Mouse (Mus musculus) midbrain, postnatal 0 days (tissue): ENCODE measurements around the gene Gstt4. TPM values are rescaled to one million over a fixed set of nuclear protein-coding genes. Genes with fewer than 3 reads are reported as not detected.

ENCODE experiments used
- ATAC-seq: fragments of 200-750 bp; cut with Nextera tagmentation; 2 replicates; pipeline ENCODE4 v1.8.0; 2017; ENCODE audit warnings: moderate number of reproducible peaks, mild to moderate bottlenecking, moderate TSS enrichment, moderate library complexity; ENCODE audit not compliant: low FRiP score
- DNase-seq: peaks from one replicate; pipeline ENCODE4 v3.0.0-alpha.2; 2015; ENCODE audit warnings: low spot score
- H3K27ac ChIP-seq: fragments of 300-500 bp; sonication (generic); 2 replicates; pipeline ENCODE4 v1.5.1; 2014; ENCODE audit warnings: low read depth, mild to moderate bottlenecking, low read length, mixed read lengths
- H3K27me3 ChIP-seq: fragments of 300-500 bp; sonication (generic); 2 replicates; pipeline ENCODE4 v1.6.1; 2014; ENCODE audit warnings: low read length, control low read depth, mixed read lengths; ENCODE audit not compliant: insufficient read depth
- H3K36me3 ChIP-seq: fragments of 300-500 bp; sonication (generic); 2 replicates; pipeline ENCODE4 v1.6.1; 2014; ENCODE audit warnings: low read length, control low read depth, mixed read lengths; ENCODE audit not compliant: insufficient read depth
- H3K4me1 ChIP-seq: fragments of 300-500 bp; sonication (generic); 2 replicates; pipeline ENCODE4 v1.6.1; 2014; ENCODE audit warnings: mild to moderate bottlenecking, control low read depth, antibody characterized with exemption, low read length, mixed read lengths; ENCODE audit not compliant: insufficient read depth
- H3K4me2 ChIP-seq: fragments of 300-500 bp; sonication (generic); 2 replicates; pipeline ENCODE4 v1.6.1; 2014; ENCODE audit warnings: low read depth, mild to moderate bottlenecking, low read length, mixed read lengths; ENCODE audit not compliant: poor library complexity, severe bottlenecking
- H3K4me3 ChIP-seq: fragments of 300-500 bp; sonication (generic); 2 replicates; pipeline ENCODE4 v1.5.1; 2014; ENCODE audit warnings: low read depth, mild to moderate bottlenecking, low read length, moderate library complexity
- H3K9ac ChIP-seq: fragments of 300-500 bp; sonication (generic); replicated peaks from 2 replicates; pipeline ENCODE4 v1.6.1; 2014; ENCODE audit warnings: mild to moderate bottlenecking, low read length, moderate library complexity, mixed read lengths; ENCODE audit not compliant: poor library complexity, severe bottlenecking
- H3K9me3 ChIP-seq: fragments of 300-500 bp; sonication (generic); 2 replicates; pipeline ENCODE4 v1.6.1; 2016; ENCODE audit warnings: low read length, control low read depth
- CTCF ChIP-seq: IDR thresholded peaks from 2 replicates; pipeline ENCODE4 v1.5.1; 2016; ENCODE audit warnings: antibody characterized with exemption, mild to moderate bottlenecking
- WGBS: fragments of 180-500 bp; shearing (Covaris S2); extraction: QIAGEN DNeasy Blood & Tissue Kit; methylation state at CpG from one replicate; pipeline ENCODE4 v1.1.7; 2014; 5-methylcytosine and 5-hydroxymethylcytosine counted together
- polyA plus RNA-seq: library from polyadenylated mRNA; unstranded; fragments of >200 nt; fragmentation: Nextera tagmentation; extraction: Ambion mirVana; gene quantifications from 2 replicates; pipeline ENCODE4 v1.2.1, GENCODE M21; 2015
- total RNA-seq: library from RNA; depleted of rRNA; stranded (reverse); fragments of >200 nt; gene quantifications from 2 replicates; pipeline ENCODE4 v1.2.3, GENCODE M21; 2014

Gene Gstt4
- total and polyA plus RNA-seq, 2 experiments from 2014 or later = not detected

DNA sequence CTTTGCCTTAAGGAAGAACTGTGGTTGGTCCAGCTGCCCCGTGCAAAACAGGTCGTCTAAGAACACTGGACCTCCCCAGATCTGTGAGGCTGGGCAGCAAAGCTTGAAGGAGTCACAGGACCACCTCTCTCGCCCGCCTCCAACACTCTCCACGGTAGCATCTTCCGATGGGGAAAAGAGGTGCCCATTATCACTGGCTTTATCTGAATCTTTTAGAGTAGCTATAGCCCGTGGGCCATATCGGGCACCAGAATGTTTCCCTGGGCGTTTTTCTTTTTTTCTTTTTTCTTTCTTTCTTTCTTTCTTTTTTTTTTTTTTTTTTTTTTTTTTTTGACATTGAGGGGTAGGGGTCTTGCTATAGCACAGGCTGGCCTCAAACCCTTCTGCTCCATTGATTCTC, 12.4 kb upstream of the Gstt4 start:
- no peaks in the 10 kb centered on the region for H3K9me3 ChIP-seq
- H3K4me2 ChIP-seq = peak overlapping the region; percentile 73
- no peak overlapping the region for H3K27ac ChIP-seq
- 16% methylated on average over 9 of the region's 9 CpGs for WGBS
- H3K4me3 ChIP-seq = peak overlapping the region; percentile 39
- ATAC-seq = no peak
- no peaks in the 10 kb centered on the region for H3K4me1 ChIP-seq
- H3K27me3 ChIP-seq = peaks cover 9% of the 10 kb centered on the region
- DNase-seq = no peak
- 0 out of 2 replicates have a peak overlapping the region, but pooled peaks have one; percentile 44 for H3K9ac ChIP-seq
- no peak for TF ChIP-seq CTCF
- no peaks in the 10 kb centered on the region for H3K36me3 ChIP-seq

DNA sequence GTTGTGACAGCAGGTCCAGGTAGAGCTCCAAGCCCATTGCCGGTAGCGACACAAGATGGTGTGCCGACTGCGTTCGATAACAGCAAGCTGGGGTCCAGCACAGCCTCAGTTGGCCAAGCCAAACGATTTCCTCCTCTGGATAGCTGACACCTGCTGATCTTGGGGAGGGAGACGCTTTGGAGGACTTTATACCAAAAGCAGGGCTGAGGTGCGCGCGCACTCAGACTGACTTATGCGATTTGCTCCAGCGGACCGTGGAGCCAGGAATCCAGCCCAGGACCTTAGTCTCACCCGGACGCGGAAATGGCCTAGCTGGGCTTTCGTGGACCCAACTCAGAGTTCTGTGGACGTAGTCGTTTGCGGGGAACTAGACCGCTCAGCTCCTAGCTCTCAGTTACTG, 11.9 kb upstream of the Gstt4 start:
- WGBS = under 1% methylated on average over 21 of the region's 21 CpGs
- peak overlapping the region; percentile 39 for H3K4me3 ChIP-seq
- no peak for ATAC-seq

DNA sequence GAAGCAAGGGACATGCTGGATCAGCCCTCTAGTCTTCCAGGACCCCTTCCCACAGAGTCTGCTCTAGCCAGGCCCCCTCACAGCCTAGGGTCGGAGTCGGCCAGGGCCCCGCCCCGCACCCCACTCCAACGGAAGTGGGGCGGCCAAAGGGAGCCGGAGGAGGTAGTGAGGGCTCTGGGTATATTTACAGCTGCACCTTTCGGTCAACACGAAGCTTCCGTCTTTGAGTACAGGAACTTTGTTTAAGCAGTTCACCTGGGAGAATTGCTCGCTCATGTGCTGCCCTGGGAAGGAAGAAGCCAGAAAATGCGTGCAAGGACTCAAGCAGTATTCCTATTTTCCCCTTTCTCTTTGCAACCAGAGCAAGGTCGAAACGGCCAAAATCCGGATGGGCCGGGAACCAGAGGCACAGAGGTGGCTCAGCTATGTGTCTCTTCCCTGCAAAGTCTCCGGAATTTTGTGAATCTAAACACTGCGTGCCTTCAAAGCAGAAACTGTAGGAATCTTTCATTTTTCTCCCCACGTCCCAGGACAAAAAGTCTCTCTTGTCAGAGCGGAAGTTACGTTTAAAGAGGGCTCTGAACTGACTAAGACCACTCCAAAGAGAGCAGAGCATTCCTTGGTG, 11.2 kb upstream of the Gstt4 start:
- H3K36me3 ChIP-seq = no peaks in the 10 kb centered on the region
- TF ChIP-seq CTCF = no peak
- H3K27me3 ChIP-seq = peaks cover 9% of the 10 kb centered on the region
- H3K4me1 ChIP-seq = no peaks in the 10 kb centered on the region
- H3K9ac ChIP-seq = 0 out of 2 replicates have a peak overlapping the region, but pooled peaks have one; percentile 19
- peak overlapping the region; percentile 39 for H3K4me3 ChIP-seq
- H3K4me2 ChIP-seq = peak overlapping the region; percentile 73
- no peak overlapping the region for H3K27ac ChIP-seq
- ATAC-seq (no peak), DNase-seq (no peak)
- no peaks in the 10 kb centered on the region for H3K9me3 ChIP-seq
- 20% methylated on average over 21 of the region's 21 CpGs for WGBS

More for the DNA sequence above, 11.9 kb upstream of the Gstt4 start:
- H3K27me3 ChIP-seq = peaks cover 9% of the 10 kb centered on the region
- H3K9ac ChIP-seq = 0 out of 2 replicates have a peak overlapping the region, but pooled peaks have one; percentile 44
- H3K4me1 ChIP-seq = no peaks in the 10 kb centered on the region
- DNase-seq = peak; percentile 72
- no peaks in the 10 kb centered on the region for H3K9me3 ChIP-seq
- H3K36me3 ChIP-seq = no peaks in the 10 kb centered on the region
- no peak for TF ChIP-seq CTCF
- H3K4me2 ChIP-seq = peak overlapping the region; percentile 73
- no peak overlapping the region for H3K27ac ChIP-seq

DNA sequence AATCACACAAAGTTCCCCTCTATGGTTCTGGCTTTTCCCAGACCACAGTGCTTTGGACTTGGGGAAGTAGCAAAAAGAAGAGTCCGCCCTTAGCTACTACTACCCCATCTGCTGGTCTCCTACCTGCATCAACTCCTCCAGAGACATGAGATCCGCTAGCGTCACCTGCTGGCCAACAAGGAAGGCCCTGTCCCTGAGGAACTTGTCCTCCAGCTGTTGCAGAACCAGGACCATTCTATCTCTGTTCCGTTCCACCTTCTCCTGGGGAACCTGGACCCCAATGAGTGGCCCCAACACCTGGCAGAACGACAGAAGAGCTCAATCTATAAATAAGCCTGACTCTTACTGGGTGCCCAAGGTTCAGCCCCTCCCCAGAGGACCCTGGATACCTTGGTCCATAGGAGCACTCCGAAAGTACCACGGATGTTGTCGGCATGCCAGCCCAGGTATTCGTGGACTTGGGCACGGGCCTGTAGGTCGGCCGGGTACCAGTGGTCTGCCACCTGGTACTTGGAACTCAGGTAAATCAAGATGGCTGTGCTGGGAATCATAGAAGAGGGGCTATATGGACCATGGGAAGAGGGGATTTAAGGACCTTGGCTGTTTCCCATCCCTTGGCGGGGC, 10.0 kb upstream of the Gstt4 start:
- Histone ChIP-seq H3K27me3 (peaks cover 9% of the 10 kb centered on the region), H3K4me2 (no peak overlapping the region), H3K4me1 (no peaks in the 10 kb centered on the region), H3K4me3 (no peak overlapping the region), H3K9me3 (no peaks in the 10 kb centered on the region), H3K9ac (no peak overlapping the region), H3K27ac (no peak overlapping the region), H3K36me3 (no peaks in the 10 kb centered on the region)
- DNase-seq (no peak), ATAC-seq (no peak)
- TF ChIP-seq CTCF = peak; percentile 66
- WGBS = 70% methylated on average over 13 of the region's 13 CpGs

DNA sequence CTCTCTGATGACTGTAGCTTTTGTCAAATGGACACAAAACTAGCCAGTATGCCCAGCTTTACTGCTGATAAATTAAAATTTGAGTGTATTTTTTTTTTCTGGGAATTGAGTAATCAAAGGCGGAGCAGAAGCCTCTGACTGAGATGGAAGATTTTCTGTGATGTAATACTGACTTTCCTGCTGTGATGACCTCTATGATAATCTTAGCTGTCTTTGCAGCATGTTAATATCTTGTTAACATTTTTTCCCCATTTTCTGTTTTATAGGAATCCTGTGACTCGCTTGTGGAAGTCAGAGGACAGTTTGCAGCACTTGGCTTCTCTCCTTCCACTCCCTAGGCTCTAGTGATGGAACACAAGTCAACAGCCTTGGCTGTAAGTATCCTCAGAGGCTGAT, 7.9 kb upstream of the Gstt4 start:
- Histone ChIP-seq H3K4me2 (no peak overlapping the region), H3K4me1 (no peaks in the 10 kb centered on the region), H3K27me3 (peaks cover 9% of the 10 kb centered on the region), H3K27ac (no peak overlapping the region), H3K36me3 (no peaks in the 10 kb centered on the region), H3K4me3 (no peak overlapping the region), H3K9ac (no peak overlapping the region), H3K9me3 (no peaks in the 10 kb centered on the region)
- ATAC-seq = no peak
- 90% methylated on average over 2 of the region's 2 CpGs for WGBS
- DNase-seq = no peak
- no peak for TF ChIP-seq CTCF

DNA sequence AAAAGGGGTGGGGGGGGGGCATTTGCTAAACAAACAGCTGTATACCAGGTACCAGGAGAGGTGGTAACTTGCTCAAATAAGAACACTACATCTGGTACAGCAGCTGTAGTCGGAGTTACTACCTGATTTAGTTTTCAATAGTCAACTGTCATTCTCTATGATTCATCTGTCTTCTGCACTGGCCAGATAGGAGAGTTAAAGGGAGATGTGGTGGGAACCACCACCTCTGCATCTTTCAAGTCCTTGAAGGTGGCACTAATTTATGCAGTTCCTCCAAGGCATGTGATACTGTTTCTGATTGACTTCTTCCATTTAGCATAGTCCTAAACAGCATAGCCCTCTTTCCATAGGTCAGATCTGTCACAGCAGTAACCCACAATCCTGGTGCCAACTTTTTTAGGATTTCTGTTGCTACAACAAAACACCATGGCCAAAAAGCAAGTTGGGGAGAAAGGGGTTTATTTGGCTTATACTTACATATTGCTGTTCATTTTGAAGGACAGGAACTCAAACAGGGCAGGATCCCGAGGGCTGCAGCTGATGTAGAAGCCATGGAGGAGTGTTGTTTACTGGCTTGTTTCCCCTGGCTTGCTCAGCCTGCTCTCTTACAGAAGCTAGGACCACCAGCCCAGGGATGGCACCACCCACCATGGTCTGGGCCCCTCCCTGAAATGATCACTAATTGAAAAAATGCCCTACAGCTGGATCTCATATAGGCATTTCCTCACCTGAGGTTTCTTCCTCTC, 7.4 kb upstream of the Gstt4 start:
- TF ChIP-seq CTCF = no peak
- H3K4me2 ChIP-seq = no peak overlapping the region
- H3K27me3 ChIP-seq = peaks cover 9% of the 10 kb centered on the region
- ATAC-seq (no peak), DNase-seq (no peak)
- H3K36me3 ChIP-seq = no peaks in the 10 kb centered on the region
- H3K4me1 ChIP-seq = no peaks in the 10 kb centered on the region
- H3K27ac ChIP-seq = no peak overlapping the region
- no peaks in the 10 kb centered on the region for H3K9me3 ChIP-seq
- H3K4me3 ChIP-seq = no peak overlapping the region
- no peak overlapping the region for H3K9ac ChIP-seq
- 78% methylated on average over 2 of the region's 2 CpGs for WGBS
